Mouse (Mus musculus): ENCODE results near the gene Kiss1.

- TF ChIP-seq CTCF (IDR thresholded peaks at IDR 0.05; ENCODE audit: insufficient read depth, low read depth, low read length) (no peak), POLR2A (IDR thresholded peaks at IDR 0.05; ENCODE audit: insufficient read depth, low read depth, low read length) (no peak)
Observed at GRCm38 (mm10) chr1:133370352-133370751, 48.7 kb downstream of the Kiss1 start.
